Mouse (Mus musculus) intestine, postnatal 0 days (tissue): ENCODE measurements around the gene Hyal1. TPM values are rescaled to one million over a fixed set of nuclear protein-coding genes. Genes with fewer than 3 reads are reported as not detected.
"Not testable (repeated sequence)": the region's sequence is repeated elsewhere in the genome, so short reads cannot be mapped to it uniquely, and the experiment has no call there.

Experiments
- ATAC-seq: fragments of 200-750 bp; cut with Nextera tagmentation; 2 replicates; pipeline ENCODE4 v1.8.0; 2017; ENCODE audit warnings: mild to moderate bottlenecking, moderate TSS enrichment, moderate library complexity
- H3K27ac ChIP-seq: fragments of 300-500 bp; sonication (generic); 2 replicates; pipeline ENCODE4 v1.5.1; 2014; ENCODE audit warnings: mild to moderate bottlenecking, low read depth, low read length, moderate library complexity
- H3K27me3 ChIP-seq: fragments of 300-500 bp; sonication (generic); replicated peaks from 2 replicates; pipeline ENCODE4 v1.6.1; 2014; ENCODE audit warnings: low read length, mixed read lengths; ENCODE audit not compliant: control insufficient read depth, insufficient read depth
- H3K36me3 ChIP-seq: fragments of 300-500 bp; sonication (generic); 2 replicates; pipeline ENCODE4 v1.6.1; 2014; ENCODE audit warnings: mild to moderate bottlenecking, moderate library complexity; ENCODE audit not compliant: control insufficient read depth, insufficient read depth
- H3K4me1 ChIP-seq: fragments of 300-500 bp; sonication (generic); replicated peaks from 2 replicates; pipeline ENCODE4 v1.6.1; 2014; ENCODE audit warnings: antibody characterized with exemption, low read length, mixed read lengths; ENCODE audit not compliant: control insufficient read depth, insufficient read depth
- H3K4me2 ChIP-seq: fragments of 300-500 bp; sonication (generic); replicated peaks from 2 replicates; pipeline ENCODE4 v1.6.1; 2014; ENCODE audit warnings: low read depth, mild to moderate bottlenecking, moderate library complexity
- H3K4me3 ChIP-seq: fragments of 300-500 bp; sonication (generic); 2 replicates; pipeline ENCODE4 v1.5.1; 2014; ENCODE audit warnings: low read depth, low read length
- H3K9ac ChIP-seq: fragments of 300-500 bp; sonication (generic); 2 replicates; pipeline ENCODE4 v1.6.1; 2014; ENCODE audit warnings: mild to moderate bottlenecking, low read depth, low read length
- H3K9me3 ChIP-seq: fragments of 300-500 bp; sonication (generic); 2 replicates; pipeline ENCODE4 v1.6.1; 2016; ENCODE audit warnings: mixed run types; ENCODE audit not compliant: control insufficient read depth
- CTCF ChIP-seq: sonication (generic); IDR thresholded peaks from 2 replicates; pipeline ENCODE4 v1.5.1; 2016; ENCODE audit warnings: low read depth, mild to moderate bottlenecking, control low read depth, antibody characterized with exemption, moderate library complexity
- WGBS: fragments of 180-500 bp; shearing (Covaris S2); extraction: QIAGEN DNeasy Blood & Tissue Kit; methylation state at CpG from one replicate; pipeline ENCODE4 v1.1.7; 2014; 5-methylcytosine and 5-hydroxymethylcytosine counted together
- polyA plus RNA-seq: library from polyadenylated mRNA; unstranded; fragments of >200 nt; fragmentation: Nextera tagmentation; extraction: Ambion mirVana; gene quantifications from 2 replicates; pipeline ENCODE4 v1.2.1, GENCODE M21; 2015

Hyal1 gene
- polyA plus RNA-seq, 1 experiment from 2014 or later = 2.4 TPM

- WGBS = 0% methylated on average over 23 of the region's 23 CpGs
- Histone ChIP-seq H3K9ac (peak overlapping the region; percentile 72), H3K27me3 (no peaks in the 10 kb centered on the region), H3K9me3 (no peaks in the 10 kb centered on the region), H3K27ac (peak overlapping the region; percentile 84), H3K4me2 (peak overlapping the region; percentile 81), H3K4me3 (peak overlapping the region; percentile 72), H3K36me3 (peaks cover 24% of the 10 kb centered on the region; the same call in 1 of the 2 replicates), H3K4me1 (peaks cover 15% of the 10 kb centered on the region)
- ATAC-seq = peak; percentile 3; the same call in 1 of the 2 replicates
- no peak for TF ChIP-seq CTCF
Measured at GRCm38 (mm10) chr9:107569270-107569669, 7.5 kb upstream of the Hyal1 start.

GRCm38 (mm10) chr9:107570016-107570415 is 6.7 kb upstream of the Hyal1 start:
- peak overlapping the region; percentile 84 for H3K27ac ChIP-seq
- no peak for TF ChIP-seq CTCF
- H3K4me3 ChIP-seq = peak overlapping the region; percentile 72
- no peaks in the 10 kb centered on the region for H3K27me3 ChIP-seq
- peak overlapping the region; percentile 81 for H3K4me2 ChIP-seq
- H3K4me1 ChIP-seq = peaks cover 15% of the 10 kb centered on the region
- H3K36me3 ChIP-seq = peaks cover 24% of the 10 kb centered on the region; the same call in 1 of the 2 replicates
- H3K9ac ChIP-seq = peak overlapping the region; percentile 72
- WGBS = 29% methylated on average over 13 of the region's 13 CpGs
- H3K9me3 ChIP-seq = no peaks in the 10 kb centered on the region
- ATAC-seq = no peak

- Histone ChIP-seq H3K27ac (peak overlapping the region; percentile 84), H3K4me1 (peaks cover 15% of the 10 kb centered on the region), H3K36me3 (peaks cover 24% of the 10 kb centered on the region; the same call in 1 of the 2 replicates), H3K9me3 (no peaks in the 10 kb centered on the region), H3K9ac (peak overlapping the region; percentile 72), H3K4me3 (peak overlapping the region; percentile 72; the same call in 1 of the 2 replicates), H3K4me2 (peak overlapping the region; percentile 81), H3K27me3 (no peaks in the 10 kb centered on the region)
- WGBS = 49% methylated on average over 21 of the region's 21 CpGs
- TF ChIP-seq CTCF = no peak
- peak; percentile 27 for ATAC-seq
Measured at GRCm38 (mm10) chr9:107570845-107571244, 5.9 kb upstream of the Hyal1 start.

- TF ChIP-seq CTCF = no peak
- H3K9ac ChIP-seq = peak overlapping the region; percentile 22; the same call in 1 of the 2 replicates
- 0 out of 2 replicates have a peak overlapping the region, but pooled peaks have one; percentile 72 for H3K4me3 ChIP-seq
- peaks cover 16% of the 10 kb centered on the region for H3K4me1 ChIP-seq
- peaks cover 24% of the 10 kb centered on the region; the same call in 1 of the 2 replicates for H3K36me3 ChIP-seq
- peak overlapping the region; percentile 81 for H3K4me2 ChIP-seq
- no peaks in the 10 kb centered on the region for H3K27me3 ChIP-seq
- peak overlapping the region; percentile 84 for H3K27ac ChIP-seq
- WGBS = 68% methylated on average over 22 of the region's 22 CpGs
- ATAC-seq = peak; percentile 1; the same call in 1 of the 2 replicates
- H3K9me3 ChIP-seq = no peaks in the 10 kb centered on the region
Measured at GRCm38 (mm10) chr9:107571534-107572326, 5.0 kb upstream of the Hyal1 start.

- no peaks in the 10 kb centered on the region for H3K27me3 ChIP-seq
- 93% methylated on average over 2 of the region's 2 CpGs for WGBS
- H3K9ac ChIP-seq = no peak overlapping the region
- ATAC-seq = no peak
- no peak for TF ChIP-seq CTCF
- H3K9me3 ChIP-seq = no peaks in the 10 kb centered on the region
- H3K4me1 ChIP-seq = peaks cover 16% of the 10 kb centered on the region
- H3K36me3 ChIP-seq = peaks cover 24% of the 10 kb centered on the region; the same call in 1 of the 2 replicates
- peak overlapping the region; percentile 81; the same call in 1 of the 2 replicates for H3K4me2 ChIP-seq
- no peak overlapping the region for H3K4me3 ChIP-seq
- H3K27ac ChIP-seq = peak overlapping the region; percentile 84
Measured at GRCm38 (mm10) chr9:107572327-107572662, 4.4 kb upstream of the Hyal1 start.

- not testable (repeated sequence) for H3K9ac ChIP-seq, H3K4me2 ChIP-seq, ATAC-seq, H3K27me3 ChIP-seq, H3K27ac ChIP-seq, H3K4me3 ChIP-seq, H3K9me3 ChIP-seq
- peak; percentile 42 for TF ChIP-seq CTCF
- WGBS = 81% methylated on average over 6 of the region's 6 CpGs
- Histone ChIP-seq H3K4me1 (peaks cover 13% of the 10 kb centered on the region), H3K36me3 (peaks cover 24% of the 10 kb centered on the region; the same call in 1 of the 2 replicates)
Measured at GRCm38 (mm10) chr9:107573774-107574173, 3.0 kb upstream of the Hyal1 start.
